Mouse (Mus musculus): ENCODE data around the gene Arfrp1. TPM values are rescaled to one million over a fixed set of nuclear protein-coding genes. Genes with fewer than 3 reads are reported as not detected.
A peak's percentile ranks its signal among the peaks of the same experiment; 100 is the strongest.

Arfrp1 gene
- total and polyA plus RNA-seq, 3 experiments: 29.2 to 55.6 (median 46.0) TPM

DNA sequence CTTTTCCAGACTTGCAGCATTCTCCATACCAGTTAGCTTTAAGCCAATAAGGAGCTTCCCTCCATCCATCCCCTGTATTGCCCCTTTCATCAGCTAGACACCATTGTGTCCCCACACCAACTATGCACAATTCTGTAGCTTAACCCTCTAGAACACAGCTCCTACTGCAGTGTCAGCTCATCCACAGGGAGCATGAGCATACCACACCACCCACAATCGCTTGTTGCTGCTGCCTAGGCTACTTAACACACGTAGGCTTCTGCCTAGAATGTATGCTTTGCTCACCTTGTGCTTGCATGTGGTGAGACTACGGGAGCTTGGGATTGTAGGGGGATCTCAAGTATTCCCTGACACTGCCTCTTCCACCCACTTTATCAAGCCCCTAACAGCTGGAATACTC is 8.4 kb downstream of the Arfrp1 start:
- Histone ChIP-seq H3K79me2 (replicated peaks; ENCODE audit: control insufficient read depth, extremely low read depth, insufficient read depth, poor library complexity, severe bottlenecking) (no peaks in the 10 kb centered on the region), H3K9ac (ENCODE audit: insufficient read depth, low read depth) (no peak overlapping the region), H3K27me3 (replicated peaks) (no peaks in the 10 kb centered on the region), H3K9me3 (replicated peaks; ENCODE audit: low read length) (no peaks in the 10 kb centered on the region), H3K36me3 (replicated peaks in 1 of 2; ENCODE audit: control insufficient read depth in 1 of 2, insufficient read depth in 1 of 2, low read length in 1 of 2) (peaks cover 91 to 100% of the 10 kb centered on the region in 2 experiments), H3K4me3 (replicated peaks in 1 of 3; ENCODE audit: low read depth in 2 of 3, low read length in 2 of 3, poor library complexity in 1 of 3) (no peak overlapping the region), H3K27ac (ENCODE audit: insufficient read depth, low read depth) (no peak overlapping the region), H3K4me2 (ENCODE audit: insufficient read depth, low read depth, poor library complexity, severe bottlenecking) (no peak overlapping the region), H3K4me1 (ENCODE audit: control insufficient read depth in 1 of 2, insufficient read depth in 2 of 2) (peaks cover 0 to under 1% of the 10 kb centered on the region in 2 experiments; a peak in 1 of 4 replicates)
- in situ Hi-C loops (cut with MboI; ENCODE audit: low pct_ligation_motif_present, low pct_unique_long_range_greater_than_20kb, low sequenced_read_pairs) (loop anchor here (25.0 kb wide), 1 partner anchor 644 kb away; the partner anchor contains the start of genes Dido1 and Gid8), dilution Hi-C loops (cut with MboI; ENCODE audit: extremely low pct_ligation_motif_present, extremely low pct_unique_long_range_greater_than_20kb, low sequenced_read_pairs) (no loop called here)
- DNase-seq (ENCODE audit: extremely low read depth): no peak
- TF ChIP-seq ZMIZ1 (IDR thresholded peaks at IDR 0.05; ENCODE audit: low read depth, low read length) (peak; percentile 36; the same call in 1 of the 2 replicates), POLR2AphosphoS2 (IDR thresholded peaks at IDR 0.05; ENCODE audit: low read depth, low read length) (peak; percentile 70; the same call in 1 of the 2 replicates), JUND (conservative IDR thresholded peaks at IDR 0.05; ENCODE audit: low read depth, low read length) (no peak)

DNA sequence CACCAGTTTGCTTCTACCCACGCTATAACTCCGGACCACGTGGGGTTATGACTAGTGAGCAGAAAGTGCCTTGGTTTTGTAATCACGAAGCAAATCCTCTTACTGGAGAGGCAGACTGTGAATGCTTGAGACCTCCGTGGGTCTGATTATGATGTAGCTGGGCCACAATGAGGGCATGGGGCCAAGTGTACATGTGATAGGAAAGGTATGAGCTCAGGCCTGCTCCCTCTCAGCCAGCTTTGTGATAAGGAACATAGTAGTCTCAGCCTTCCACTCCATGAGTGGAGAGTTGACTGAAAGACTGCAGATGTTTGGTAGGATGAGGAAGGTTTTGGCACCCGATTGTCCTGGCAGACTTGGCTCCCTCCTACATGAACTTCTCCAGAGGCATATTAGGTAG is 22.4 kb downstream of the Arfrp1 start:
- H3K4me3 ChIP-seq (replicated peaks in 1 of 3; ENCODE audit: low read depth in 2 of 3, low read length in 2 of 3, poor library complexity in 1 of 3): no peak overlapping the region
- no peaks in the 10 kb centered on the region for H3K9me3 ChIP-seq (replicated peaks; ENCODE audit: low read length)
- H3K4me2 ChIP-seq (ENCODE audit: insufficient read depth, low read depth, poor library complexity, severe bottlenecking): no peak overlapping the region
- no peaks in the 10 kb centered on the region for H3K79me2 ChIP-seq (replicated peaks; ENCODE audit: control insufficient read depth, extremely low read depth, insufficient read depth, poor library complexity, severe bottlenecking)
- DNase-seq (ENCODE audit: extremely low read depth): no peak
- H3K9ac ChIP-seq (ENCODE audit: insufficient read depth, low read depth): no peak overlapping the region
- no peaks in the 10 kb centered on the region for H3K4me1 ChIP-seq (ENCODE audit: control insufficient read depth in 1 of 2, insufficient read depth in 2 of 2)
- in situ Hi-C loops (cut with MboI; ENCODE audit: low pct_ligation_motif_present, low pct_unique_long_range_greater_than_20kb, low sequenced_read_pairs) (no loop called here), dilution Hi-C loops (cut with MboI; ENCODE audit: extremely low pct_ligation_motif_present, extremely low pct_unique_long_range_greater_than_20kb, low sequenced_read_pairs) (no loop called here)
- no peaks in the 10 kb centered on the region for H3K27me3 ChIP-seq (replicated peaks)
- H3K27ac ChIP-seq (ENCODE audit: insufficient read depth, low read depth): no peak overlapping the region
- peaks cover 68 to 89% of the 10 kb centered on the region in 2 experiments for H3K36me3 ChIP-seq (replicated peaks in 1 of 2; ENCODE audit: control insufficient read depth in 1 of 2, insufficient read depth in 1 of 2, low read length in 1 of 2)
- TF ChIP-seq TCF12 (IDR thresholded peaks at IDR 0.05; ENCODE audit: low read depth, low read length) (no peak), E2F4 (IDR thresholded peaks at IDR 0.05; ENCODE audit: insufficient replicate concordance, low read depth, low read length) (no peak), MAFK (IDR thresholded peaks at IDR 0.05; ENCODE audit: insufficient replicate concordance, low read length) (no peak)

DNA sequence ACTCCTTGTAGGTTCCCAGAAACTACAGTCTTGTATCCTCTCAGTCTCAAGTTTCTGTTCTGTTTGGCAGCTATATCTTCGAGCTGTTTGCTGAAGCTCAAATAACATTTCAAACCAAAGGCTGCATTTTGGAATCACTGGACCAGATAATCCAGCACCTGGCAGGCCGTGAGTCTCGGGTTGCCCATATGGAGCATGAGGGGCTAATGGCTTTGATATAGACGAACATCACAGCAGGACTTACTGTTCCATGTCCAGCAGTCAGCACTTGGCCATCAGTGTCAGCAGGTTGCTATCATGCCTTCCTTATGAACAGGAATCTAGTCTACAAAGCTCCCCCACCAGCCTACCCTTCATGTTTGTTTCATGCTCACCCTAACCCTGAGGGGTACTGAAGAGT is 24.8 kb downstream of the Arfrp1 start:
- H3K9me3 ChIP-seq (replicated peaks; ENCODE audit: low read length): no peaks in the 10 kb centered on the region
- H3K36me3 ChIP-seq (replicated peaks in 1 of 2; ENCODE audit: control insufficient read depth in 1 of 2, insufficient read depth in 1 of 2, low read length in 1 of 2): peaks cover 64 to 90% of the 10 kb centered on the region in 2 experiments
- no peaks in the 10 kb centered on the region for H3K27me3 ChIP-seq (replicated peaks)
- H3K9ac ChIP-seq (ENCODE audit: insufficient read depth, low read depth): no peak overlapping the region
- TF ChIP-seq TBP (conservative IDR thresholded peaks at IDR 0.05; ENCODE audit: low read depth, low read length) (no peak), EP300 (IDR thresholded peaks at IDR 0.05; ENCODE audit: low read length) (no peak), JUND (conservative IDR thresholded peaks at IDR 0.05; ENCODE audit: low read depth, low read length) (no peak), ZC3H11A (IDR thresholded peaks at IDR 0.05; ENCODE audit: low read depth, low read length) (no peak), MEF2A (IDR thresholded peaks at IDR 0.05; ENCODE audit: borderline replicate concordance, low read depth, low read length) (no peak), POLR2AphosphoS2 (IDR thresholded peaks at IDR 0.05; ENCODE audit: low read depth, low read length) (no peak), ZMIZ1 (IDR thresholded peaks at IDR 0.05; ENCODE audit: low read depth, low read length) (no peak), PAX5 (IDR thresholded peaks at IDR 0.05; ENCODE audit: low read length) (no peak)
- no peak for DNase-seq (ENCODE audit: extremely low read depth)
- H3K79me2 ChIP-seq (replicated peaks; ENCODE audit: control insufficient read depth, extremely low read depth, insufficient read depth, poor library complexity, severe bottlenecking): no peaks in the 10 kb centered on the region
- dilution Hi-C loops (cut with MboI; ENCODE audit: extremely low pct_ligation_motif_present, extremely low pct_unique_long_range_greater_than_20kb, low sequenced_read_pairs) (no loop called here), in situ Hi-C loops (cut with MboI; ENCODE audit: low pct_ligation_motif_present, low pct_unique_long_range_greater_than_20kb, low sequenced_read_pairs) (no loop called here)
- no peak overlapping the region for H3K4me2 ChIP-seq (ENCODE audit: insufficient read depth, low read depth, poor library complexity, severe bottlenecking)
- H3K4me3 ChIP-seq (replicated peaks in 1 of 3; ENCODE audit: low read depth in 2 of 3, low read length in 2 of 3, poor library complexity in 1 of 3): no peak overlapping the region
- no peak overlapping the region for H3K27ac ChIP-seq (ENCODE audit: insufficient read depth, low read depth)
- no peaks in the 10 kb centered on the region for H3K4me1 ChIP-seq (ENCODE audit: control insufficient read depth in 1 of 2, insufficient read depth in 2 of 2)

Measured in CH12.LX (cell line).